Comparison of ENCODE assay signal across 14 mouse cellular contexts in genomic region chr10:92928256-92928655, GRCm38 (mm10).
DNase-seq lines count a peak whose midpoint lies in the region; ATAC-seq and TF ChIP-seq lines count a peak whose summit lies in the region.
"Had no signal": no experiment of that assay in that cellular context is flagged by ENCODE, and none has a peak within 500 bp of the region (broad histone marks: within the 10 kb centered on the region; RNA-seq: fewer than 3 reads in every experiment).

No protein-coding gene starts in this region.

- H3K4me3 ChIP-seq in kidney, embryonic 16.5 days (ENCODE audit: low read length): no peak overlapping the region
- H3K4me3 ChIP-seq in stomach, postnatal 0 days (ENCODE audit: low read depth, low read length): no peak overlapping the region
- H3K4me3 ChIP-seq: embryonic facial prominence, embryonic 10.5 days; intestine, embryonic 15.5 days; liver, embryonic 13.5 days; midbrain, embryonic 13.5 days had no signal

- H3K36me3 ChIP-seq in kidney, embryonic 16.5 days (ENCODE audit: insufficient read depth, low read length): no peaks in the 10 kb centered on the region
- H3K36me3 ChIP-seq in stomach, postnatal 0 days (ENCODE audit: control insufficient read depth, insufficient read depth, low read length): no peaks in the 10 kb centered on the region
- H3K36me3 ChIP-seq: embryonic facial prominence, embryonic 10.5 days; intestine, embryonic 15.5 days; liver, embryonic 13.5 days; midbrain, embryonic 13.5 days had no signal

- no peaks in the 10 kb centered on the region for H3K9me3 ChIP-seq in kidney, embryonic 16.5 days (ENCODE audit: low read length)
- H3K9me3 ChIP-seq in stomach, postnatal 0 days (ENCODE audit: control insufficient read depth, low read length): no peaks in the 10 kb centered on the region
- H3K9me3 ChIP-seq: embryonic facial prominence, embryonic 10.5 days; intestine, embryonic 15.5 days; liver, embryonic 13.5 days; midbrain, embryonic 13.5 days had no signal

- no peaks in the 10 kb centered on the region for H3K4me1 ChIP-seq in kidney, embryonic 16.5 days (ENCODE audit: insufficient read depth, low read length)
- H3K4me1 ChIP-seq in stomach, postnatal 0 days (replicated peaks; ENCODE audit: control insufficient read depth, insufficient read depth): no peaks in the 10 kb centered on the region
- H3K4me1 ChIP-seq: embryonic facial prominence, embryonic 10.5 days; intestine, embryonic 15.5 days; liver, embryonic 13.5 days; midbrain, embryonic 13.5 days had no signal

- no peak for TF ChIP-seq CTCF in stomach, postnatal 0 days (IDR thresholded peaks at IDR 0.05; ENCODE audit: low read depth)

- H3K4me2 ChIP-seq in kidney, embryonic 16.5 days (replicated peaks; ENCODE audit: low read depth, low read length): no peak overlapping the region
- no peak overlapping the region for H3K4me2 ChIP-seq in stomach, postnatal 0 days (replicated peaks; ENCODE audit: low read depth)
- H3K4me2 ChIP-seq: intestine, embryonic 15.5 days; liver, embryonic 13.5 days; midbrain, embryonic 13.5 days had no signal

- H3K9ac ChIP-seq in kidney, embryonic 16.5 days (replicated peaks; ENCODE audit: low read length): no peak overlapping the region
- no peak overlapping the region for H3K9ac ChIP-seq in stomach, postnatal 0 days (ENCODE audit: low read length)
- H3K9ac ChIP-seq: intestine, embryonic 15.5 days; liver, embryonic 13.5 days; midbrain, embryonic 13.5 days had no signal

- H3K27me3 ChIP-seq in kidney, embryonic 16.5 days (ENCODE audit: insufficient read depth, low read length): no peaks in the 10 kb centered on the region
- no peaks in the 10 kb centered on the region for H3K27me3 ChIP-seq in stomach, postnatal 0 days (ENCODE audit: control insufficient read depth, insufficient read depth, low read length)
- H3K27me3 ChIP-seq: intestine, embryonic 15.5 days; liver, embryonic 13.5 days; midbrain, embryonic 13.5 days had no signal

- ATAC-seq in kidney, embryonic 16.5 days (ENCODE audit: low FRiP score, low TSS enrichment): no peak
- no peak for ATAC-seq in stomach, postnatal 0 days (ENCODE audit: low FRiP score, low TSS enrichment)
- ATAC-seq: intestine, embryonic 15.5 days; midbrain, embryonic 13.5 days had no signal

- peak; percentile 68 to 84 for DNase-seq in adrenal gland, adult (ENCODE audit: inconsistent age in 2 of 2, low spot score in 1 of 2)
- no peak for DNase-seq in adrenal gland, postnatal 4 days (ENCODE audit: low spot score in 2 of 2)
- DNase-seq in kidney, adult 9 months: peak; percentile 3
- DNase-seq in urinary bladder, postnatal 14 days (ENCODE audit: low spot score): peak; percentile 8
- DNase-seq in urinary bladder, adult 2 months (ENCODE audit: low spot score): no peak
- peak; percentile 17 for DNase-seq in stomach, postnatal 0 days (ENCODE audit: low spot score)
- no peak for DNase-seq in layer of hippocampus, adult 11-12 months (ENCODE audit: low spot score)
- DNase-seq: layer of hippocampus, adult 9-11 months; liver, embryonic 13.5 days; lung, postnatal 36 days had no signal

- H3K27ac ChIP-seq in kidney, embryonic 16.5 days (ENCODE audit: low read length): no peak overlapping the region
- no peak overlapping the region for H3K27ac ChIP-seq in stomach, postnatal 0 days (replicated peaks)
- H3K27ac ChIP-seq: embryonic facial prominence, embryonic 10.5 days; intestine, embryonic 15.5 days; liver, embryonic 13.5 days; midbrain, embryonic 13.5 days had no signal

- WGBS in kidney, embryonic 16.5 days: 79% methylated on average over 3 of the region's 3 CpGs
- 80% methylated on average over 3 of the region's 3 CpGs for WGBS in stomach, postnatal 0 days

- no peak for TF ChIP-seq EP300 in stomach, postnatal 0 days (optimal IDR thresholded peaks at IDR 0.05)

Comparison
In these comparisons a context has a peak if more than half of its experiments do, and no peak if none do; other contexts are left out.
1. DNase-seq: peak in adrenal gland, adult (2 of 2), kidney, adult 9 months (single experiment), urinary bladder, postnatal 14 days (single experiment) and stomach, postnatal 0 days (single experiment); none in adrenal gland, postnatal 4 days (0 of 2), urinary bladder, adult 2 months (single experiment) and layer of hippocampus, adult 11-12 months (single experiment).